Mouse (Mus musculus): ENCODE measurements around the gene Ctnnal1.
A peak's percentile ranks its signal among the peaks of the same experiment; 100 is the strongest.

Gene Ctnnal1

GRCm38 (mm10) chr4:56861551-56861950, 3.4 kb downstream of the Ctnnal1 start:
- DNase-seq (ENCODE audit: low spot score): no peak

GRCm38 (mm10) chr4:56858733-56859132, 6.3 kb downstream of the Ctnnal1 start:
- no peak for DNase-seq (ENCODE audit: low spot score)

- DNase-seq (ENCODE audit: low spot score): no peak
Measured at GRCm38 (mm10) chr4:56856371-56856949, 8.5 kb downstream of the Ctnnal1 start.

GRCm38 (mm10) chr4:56855935-56856334, 9.1 kb downstream of the Ctnnal1 start:
- DNase-seq (ENCODE audit: low spot score): no peak

- DNase-seq (ENCODE audit: low spot score): no peak
Measured at GRCm38 (mm10) chr4:56850724-56851123, 14.3 kb downstream of the Ctnnal1 start.

GRCm38 (mm10) chr4:56848044-56848443, 16.9 kb downstream of the Ctnnal1 start:
- no peak for DNase-seq (ENCODE audit: low spot score)

GRCm38 (mm10) chr4:56847400-56847799, 17.6 kb downstream of the Ctnnal1 start:
- DNase-seq (ENCODE audit: low spot score): no peak

- DNase-seq (ENCODE audit: low spot score): no peak
Measured at GRCm38 (mm10) chr4:56845896-56846533, 19.0 kb downstream of the Ctnnal1 start.

- DNase-seq (ENCODE audit: low spot score): no peak
Measured at GRCm38 (mm10) chr4:56844911-56845310, 20.1 kb downstream of the Ctnnal1 start.

GRCm38 (mm10) chr4:56843963-56844362, 21.0 kb downstream of the Ctnnal1 start:
- DNase-seq (ENCODE audit: low spot score): no peak

- DNase-seq (ENCODE audit: low spot score): no peak
Measured at GRCm38 (mm10) chr4:56842501-56842900, 22.5 kb downstream of the Ctnnal1 start.

- no peak for DNase-seq (ENCODE audit: low spot score)
Measured at GRCm38 (mm10) chr4:56840297-56840696, 24.7 kb downstream of the Ctnnal1 start.

GRCm38 (mm10) chr4:56837661-56838060, 27.3 kb downstream of the Ctnnal1 start:
- no peak for DNase-seq (ENCODE audit: low spot score)

- no peak for DNase-seq (ENCODE audit: low spot score)
Measured at GRCm38 (mm10) chr4:56831998-56832397, 33.0 kb downstream of the Ctnnal1 start.

GRCm38 (mm10) chr4:56831013-56831609, 33.9 kb downstream of the Ctnnal1 start:
- DNase-seq (ENCODE audit: low spot score): peak; percentile 46

- peak; percentile 74 for DNase-seq (ENCODE audit: low spot score)
Measured at GRCm38 (mm10) chr4:56829511-56829921, 35.5 kb downstream of the Ctnnal1 start.

- no peak for DNase-seq (ENCODE audit: low spot score)
Measured at GRCm38 (mm10) chr4:56828932-56829331, 36.1 kb downstream of the Ctnnal1 start.

- no peak for DNase-seq (ENCODE audit: low spot score)
Measured at GRCm38 (mm10) chr4:56824231-56824630, 40.8 kb downstream of the Ctnnal1 start.

GRCm38 (mm10) chr4:56820017-56820550, 44.9 kb downstream of the Ctnnal1 start:
- DNase-seq (ENCODE audit: low spot score): no peak

GRCm38 (mm10) chr4:56815131-56815530, 49.9 kb downstream of the Ctnnal1 start:
- no peak for DNase-seq (ENCODE audit: low spot score)

GRCm38 (mm10) chr4:56812096-56812495, 52.9 kb downstream of the Ctnnal1 start:
- no peak for DNase-seq (ENCODE audit: low spot score)

- no peak for DNase-seq (ENCODE audit: low spot score)
Measured at GRCm38 (mm10) chr4:56811642-56812041, 53.3 kb downstream of the Ctnnal1 start.

GRCm38 (mm10) chr4:56809050-56809449, 55.9 kb downstream of the Ctnnal1 start:
- no peak for DNase-seq (ENCODE audit: low spot score)
